27 mouse cellular contexts compared by ENCODE assay signal in genomic region chr7:45623507-45623906, GRCm38 (mm10). TPM values are rescaled to one million over a fixed set of nuclear protein-coding genes. Genes with fewer than 3 reads are reported as not detected.
"Had no signal": no experiment of that assay in that cellular context is flagged by ENCODE, and none has a peak within 500 bp of the region (broad histone marks: within the 10 kb centered on the region; RNA-seq: fewer than 3 reads in every experiment).

No protein-coding gene starts in this region.

- H3K9me3 ChIP-seq: limb, embryonic 10.5 days; limb, embryonic 13.5 days; midbrain, embryonic 12.5 days; midbrain, embryonic 15.5 days; neural tube, embryonic 12.5 days; neural tube, embryonic 15.5 days had no signal

- DNase-seq: kidney, postnatal 25 days; layer of hippocampus, adult 9-11 months; liver, postnatal 0 days; lung, embryonic 14.5 days; lung, postnatal 10 days; lung, postnatal 36 days; right cerebral cortex, adult 18-20 months; right cerebral cortex, postnatal 14 days; right cerebral cortex, postnatal 4 days; thymus, adult 18-20 months; thymus, postnatal 36 days had no signal

- H3K27ac ChIP-seq: kidney, postnatal 0 days; layer of hippocampus, adult 2 months; limb, embryonic 10.5 days; limb, embryonic 13.5 days; liver, embryonic 14.5 days; midbrain, embryonic 12.5 days; midbrain, embryonic 15.5 days; neural tube, embryonic 12.5 days; neural tube, embryonic 15.5 days; stomach, postnatal 0 days had no signal

- H3K4me2 ChIP-seq: limb, embryonic 13.5 days; liver, embryonic 11.5 days; lung, embryonic 14.5 days; midbrain, embryonic 12.5 days; midbrain, embryonic 15.5 days; neural tube, embryonic 12.5 days; neural tube, embryonic 15.5 days had no signal

- H3K36me3 ChIP-seq: limb, embryonic 10.5 days; limb, embryonic 13.5 days; midbrain, embryonic 12.5 days; midbrain, embryonic 15.5 days; neural tube, embryonic 12.5 days; neural tube, embryonic 15.5 days had no signal

- H3K4me3 ChIP-seq: layer of hippocampus, adult 2 months; limb, embryonic 10.5 days; limb, embryonic 13.5 days; midbrain, embryonic 12.5 days; midbrain, embryonic 15.5 days; neural tube, embryonic 12.5 days; neural tube, embryonic 15.5 days had no signal

- H3K9ac ChIP-seq: limb, embryonic 13.5 days; liver, embryonic 14.5 days; liver, postnatal 0 days; lung, embryonic 14.5 days; midbrain, embryonic 12.5 days; midbrain, embryonic 15.5 days; neural tube, embryonic 12.5 days; neural tube, embryonic 15.5 days had no signal

- ATAC-seq: liver, postnatal 0 days; midbrain, embryonic 15.5 days had no signal

RNA-seq across cellular contexts. Expression of gene Izumo1, which starts 1.9 kb away (rescaled TPM):
- total RNA-seq: layer of hippocampus, adult 2 months; layer of hippocampus, postnatal 25 days; left cerebral cortex, postnatal 25 days had no signal
- polyA plus RNA-seq: limb, embryonic 10.5 days; midbrain, embryonic 15.5 days; neural tube, embryonic 12.5 days; neural tube, embryonic 15.5 days had no signal

RNA-seq across cellular contexts. Expression of gene Fut1, which starts 6.4 kb away (rescaled TPM):
- total RNA-seq: layer of hippocampus, adult 2 months; layer of hippocampus, postnatal 25 days; left cerebral cortex, adult 18-20 months had no signal
- polyA plus RNA-seq: limb, embryonic 10.5 days; liver, embryonic 11.5 days; liver, embryonic 14.5 days; midbrain, embryonic 12.5 days; midbrain, embryonic 15.5 days; neural tube, embryonic 12.5 days; neural tube, embryonic 15.5 days; urinary bladder, adult 2 months had no signal

RNA-seq across cellular contexts. Expression of gene Fgf21, which starts 8.2 kb away (rescaled TPM):
- total RNA-seq: layer of hippocampus, adult 2 months; layer of hippocampus, postnatal 25 days; left cerebral cortex, adult 18-20 months; left cerebral cortex, postnatal 25 days had no signal
- polyA plus RNA-seq: kidney, embryonic 14.5 days; limb, embryonic 10.5 days; liver, embryonic 14.5 days; lung, embryonic 14.5 days; midbrain, embryonic 12.5 days; midbrain, embryonic 15.5 days; neural tube, embryonic 12.5 days; urinary bladder, adult 2 months had no signal
